Mouse (Mus musculus) natural killer cell, adult 2 months (primary cell): ENCODE measurements around the gene Zfp937.
"Not testable (repeated sequence)": the region's sequence is repeated elsewhere in the genome, so short reads cannot be mapped to it uniquely, and the experiment has no call there.

ENCODE experiments used
- DNase-seq, 2 experiments: peaks; one replicate each; pipeline ENCODE4 v3.0.0; 2022; ENCODE audit warnings: low spot score in 2 of 2

The Zfp937 gene

GRCm38 (mm10) chr2:150217600-150218362 is at the start of gene Zfp937:
Zfp937 (plus strand) TSS chr2:150218073.
- DNase-seq: peak; percentile 21 to 34

GRCm38 (mm10) chr2:150173833-150174232 is 44.0 kb upstream of the Zfp937 start:
- no peak for DNase-seq

GRCm38 (mm10) chr2:150179579-150179978 is 38.3 kb upstream of the Zfp937 start, which contains the start of gene Gm10770:
Gm10770 (minus strand) TSS chr2:150179679.
- DNase-seq: not testable (repeated sequence)

- not testable (repeated sequence) for DNase-seq
Observed at GRCm38 (mm10) chr2:150181046-150181445, 36.8 kb upstream of the Zfp937 start.

- not testable (repeated sequence) for DNase-seq
Observed at GRCm38 (mm10) chr2:150181570-150181999, 36.3 kb upstream of the Zfp937 start, which contains the start of gene Gm14139. Gm14139 (plus strand) TSS chr2:150181755.

- DNase-seq: not testable (repeated sequence)
Observed at GRCm38 (mm10) chr2:150218363-150218725, 471 bp downstream of the Zfp937 start.

GRCm38 (mm10) chr2:150223263-150223662 is 5.4 kb downstream of the Zfp937 start:
- DNase-seq: not testable (repeated sequence)

GRCm38 (mm10) chr2:150243211-150243610 is 25.3 kb downstream of the Zfp937 start:
- DNase-seq: no peak

GRCm38 (mm10) chr2:150255491-150255890 is 37.6 kb downstream of the Zfp937 start, which contains the start of gene Gm21994:
Gm21994 (minus strand) TSS chr2:150255591.
- not testable (repeated sequence) for DNase-seq

- DNase-seq: not testable (repeated sequence)
Observed at GRCm38 (mm10) chr2:150256861-150257260, 39.0 kb downstream of the Zfp937 start.

- not testable (repeated sequence) for DNase-seq
Observed at GRCm38 (mm10) chr2:150257291-150257690, 39.4 kb downstream of the Zfp937 start, which contains the start of gene Gm14124. Gm14124 (plus strand) TSS chr2:150257517.
